Mouse (Mus musculus) intestine, embryonic 14.5 days (tissue): ENCODE results near the gene Inpp5e. TPM values are rescaled to one million over a fixed set of nuclear protein-coding genes. Genes with fewer than 3 reads are reported as not detected.
"Not testable (repeated sequence)": the region's sequence is repeated elsewhere in the genome, so short reads cannot be mapped to it uniquely, and the experiment has no call there.

ENCODE experiments used
- ATAC-seq: fragments of 200-750 bp; cut with Nextera tagmentation; replicated peaks from 2 replicates; pipeline ENCODE4 v1.8.0; 2017; ENCODE audit warnings: low read depth, moderate number of reproducible peaks, moderate TSS enrichment, moderate library complexity; ENCODE audit not compliant: low FRiP score, low TSS enrichment
- DNase-seq: peaks from one replicate; pipeline ENCODE4 v3.0.0-alpha.2; 2018; ENCODE audit warnings: low spot score
- H3K27ac ChIP-seq: fragments of 300-500 bp; sonication (generic); 2 replicates; pipeline ENCODE4 v1.5.1; 2014; ENCODE audit warnings: low read depth, mild to moderate bottlenecking, control low read depth
- H3K27me3 ChIP-seq: fragments of 300-500 bp; sonication (generic); replicated peaks from 2 replicates; pipeline ENCODE4 v1.6.1; 2014; ENCODE audit warnings: low read length, control low read depth; ENCODE audit not compliant: control insufficient read depth, insufficient read depth
- H3K36me3 ChIP-seq: fragments of 300-500 bp; sonication (generic); 2 replicates; pipeline ENCODE4 v1.6.1; 2014; ENCODE audit warnings: low read length, control low read depth; ENCODE audit not compliant: control insufficient read depth, insufficient read depth
- H3K4me1 ChIP-seq: fragments of 300-500 bp; sonication (generic); replicated peaks from 2 replicates; pipeline ENCODE4 v1.6.1; 2014; ENCODE audit warnings: low read length, control low read depth, mixed read lengths; ENCODE audit not compliant: control insufficient read depth, insufficient read depth
- H3K4me2 ChIP-seq: fragments of 300-500 bp; sonication (generic); 2 replicates; pipeline ENCODE4 v1.6.1; 2014; ENCODE audit warnings: low read length
- H3K4me3 ChIP-seq: fragments of 300-500 bp; sonication (generic); 2 replicates; pipeline ENCODE4 v1.5.1; 2014; ENCODE audit warnings: low read depth, low read length, control low read depth, mixed read lengths
- H3K9ac ChIP-seq: fragments of 300-500 bp; sonication (generic); 2 replicates; pipeline ENCODE4 v1.6.1; 2014; ENCODE audit warnings: mild to moderate bottlenecking, low read length
- H3K9me3 ChIP-seq: fragments of 300-500 bp; sonication (generic); 2 replicates; pipeline ENCODE4 v1.6.1; 2016; ENCODE audit warnings: low read length, control low read depth; ENCODE audit not compliant: control insufficient read depth
- whole genome bisulfite sequencing: fragments of 180-500 bp; shearing (Covaris S2); extraction: QIAGEN DNeasy Blood & Tissue Kit; methylation state at CpG from one replicate; pipeline ENCODE4 v1.1.7; 2014; 5-methylcytosine and 5-hydroxymethylcytosine counted together
- polyA plus RNA-seq: library from polyadenylated mRNA; unstranded; fragments of >200 nt; fragmentation: Nextera tagmentation; extraction: Ambion mirVana; gene quantifications from 2 replicates; pipeline ENCODE4 v1.2.1, GENCODE M21; 2014

Inpp5e gene
- polyA plus RNA-seq, 1 experiment from 2014 or later = 18.4 TPM

GRCm38 (mm10) chr2:26388682-26389153 lies 20.3 kb downstream of the Inpp5e start:
- H3K4me1 ChIP-seq = peaks cover 11% of the 10 kb centered on the region
- H3K36me3 ChIP-seq = peaks cover 71% of the 10 kb centered on the region
- peak overlapping the region; percentile 93 for H3K4me2 ChIP-seq
- H3K4me3 ChIP-seq = peak overlapping the region; percentile 53
- H3K27me3 ChIP-seq = no peaks in the 10 kb centered on the region
- DNase-seq (peak; percentile 78), ATAC-seq (peak; percentile 59)
- peak overlapping the region; percentile 82 for H3K9ac ChIP-seq
- WGBS = under 1% methylated on average over 43 of the region's 45 CpGs
- no peaks in the 10 kb centered on the region for H3K9me3 ChIP-seq
- peak overlapping the region; percentile 47; the same call in 1 of the 2 replicates for H3K27ac ChIP-seq

- Histone ChIP-seq H3K36me3 (peaks cover 71% of the 10 kb centered on the region), H3K4me2 (peak overlapping the region; percentile 93), H3K9me3 (no peaks in the 10 kb centered on the region), H3K27ac (no peak overlapping the region), H3K4me1 (peaks cover 11% of the 10 kb centered on the region), H3K27me3 (no peaks in the 10 kb centered on the region), H3K4me3 (peak overlapping the region; percentile 53; the same call in 1 of the 2 replicates), H3K9ac (no peak overlapping the region)
- ATAC-seq (no peak), DNase-seq (no peak)
- 81% methylated on average over 3 of the region's 3 CpGs for WGBS
These were observed 21.3 kb downstream of the Inpp5e start for GRCm38 (mm10) chr2:26387713-26388112.

GRCm38 (mm10) chr2:26380871-26381270 lies 28.1 kb downstream of the Inpp5e start:
- ATAC-seq = not testable (repeated sequence)
- peak overlapping the region; percentile 76; the same call in 1 of the 2 replicates for H3K9ac ChIP-seq

GRCm38 (mm10) chr2:26380131-26380771 lies 28.8 kb downstream of the Inpp5e start, which contains the start of gene Snapc4:
Gene Snapc4 (minus strand): TSS chr2:26380653.
- H3K4me3 ChIP-seq = peak within 1 kb of the TSS; percentile 89
- DNase-seq (peak; percentile 88), ATAC-seq (peak; percentile 95)
- under 1% methylated on average over 38 of the region's 38 CpGs for WGBS
- H3K4me2 ChIP-seq = peak within 1 kb of the TSS; percentile 86
- H3K36me3 ChIP-seq = peaks cover 65% of the 10 kb centered on the region
- 0 out of 2 replicates have a peak within 1 kb of the TSS, but pooled peaks have one; percentile 22 for H3K27ac ChIP-seq
- H3K9me3 ChIP-seq = no peaks in the 10 kb centered on the region
- peak within 1 kb of the TSS; percentile 76 for H3K9ac ChIP-seq
- no peaks in the 10 kb centered on the region for H3K27me3 ChIP-seq
- peaks cover 4% of the 10 kb centered on the region; the same call in 1 of the 2 replicates for H3K4me1 ChIP-seq

More at GRCm38 (mm10) chr2:26380871-26381270, 28.1 kb downstream of the Inpp5e start:
- H3K4me1 ChIP-seq, H3K9me3 ChIP-seq, H3K27me3 ChIP-seq, H3K27ac ChIP-seq, DNase-seq: not testable (repeated sequence)
- Histone ChIP-seq H3K36me3 (peaks cover 65% of the 10 kb centered on the region), H3K4me2 (peak overlapping the region; percentile 86), H3K4me3 (peak overlapping the region; percentile 89)
- 33% methylated on average over 6 of the region's 6 CpGs for whole genome bisulfite sequencing

GRCm38 (mm10) chr2:26372396-26372795 lies 36.6 kb downstream of the Inpp5e start:
- no peak for DNase-seq
- Histone ChIP-seq H3K9me3 (no peaks in the 10 kb centered on the region), H3K36me3 (peaks cover 95% of the 10 kb centered on the region)

GRCm38 (mm10) chr2:26368572-26368971 lies 40.4 kb downstream of the Inpp5e start:
- H3K36me3 ChIP-seq = peaks cover 94% of the 10 kb centered on the region

More at GRCm38 (mm10) chr2:26372396-26372795, 36.6 kb downstream of the Inpp5e start:
- Histone ChIP-seq H3K27ac (no peak overlapping the region), H3K4me1 (no peaks in the 10 kb centered on the region), H3K4me2 (no peak overlapping the region), H3K9ac (no peak overlapping the region), H3K4me3 (no peak overlapping the region), H3K27me3 (no peaks in the 10 kb centered on the region)
- 96% methylated on average over 8 of the region's 8 CpGs for WGBS
- no peak for ATAC-seq

GRCm38 (mm10) chr2:26367911-26368310 lies 41.1 kb downstream of the Inpp5e start:
- no peaks in the 10 kb centered on the region for H3K27me3 ChIP-seq

More at GRCm38 (mm10) chr2:26368572-26368971, 40.4 kb downstream of the Inpp5e start:
- H3K4me2 ChIP-seq = no peak overlapping the region
- no peak for ATAC-seq
- H3K9me3 ChIP-seq = no peaks in the 10 kb centered on the region
- H3K4me3 ChIP-seq = no peak overlapping the region
- H3K27me3 ChIP-seq = no peaks in the 10 kb centered on the region
- H3K4me1 ChIP-seq = no peaks in the 10 kb centered on the region
- no peak overlapping the region for H3K9ac ChIP-seq
- no peak for DNase-seq
- H3K27ac ChIP-seq = no peak overlapping the region
- WGBS = 95% methylated on average over 1 of the region's 1 CpGs

GRCm38 (mm10) chr2:26364738-26365465 lies 44.1 kb downstream of the Inpp5e start:
- Histone ChIP-seq H3K9me3 (no peaks in the 10 kb centered on the region), H3K27ac (no peak overlapping the region), H3K4me2 (no peak overlapping the region), H3K36me3 (peaks cover 60% of the 10 kb centered on the region), H3K4me1 (no peaks in the 10 kb centered on the region), H3K4me3 (no peak overlapping the region), H3K27me3 (no peaks in the 10 kb centered on the region), H3K9ac (no peak overlapping the region)
- DNase-seq (no peak), ATAC-seq (no peak)
- WGBS = 80% methylated on average over 10 of the region's 10 CpGs

More at GRCm38 (mm10) chr2:26367911-26368310, 41.1 kb downstream of the Inpp5e start:
- Histone ChIP-seq H3K4me2 (no peak overlapping the region), H3K27ac (no peak overlapping the region), H3K9me3 (no peaks in the 10 kb centered on the region), H3K4me1 (no peaks in the 10 kb centered on the region), H3K4me3 (no peak overlapping the region), H3K36me3 (peaks cover 87% of the 10 kb centered on the region), H3K9ac (no peak overlapping the region)
- DNase-seq (no peak), ATAC-seq (no peak)
- 89% methylated on average over 6 of the region's 6 CpGs for WGBS
